Mouse (Mus musculus): Measurements from ENCODE around the gene En1. TPM values are rescaled to one million over a fixed set of nuclear protein-coding genes. Genes with fewer than 3 reads are reported as not detected.

En1 gene
- polyA plus RNA-seq, 1 experiment = not detected

DNA sequence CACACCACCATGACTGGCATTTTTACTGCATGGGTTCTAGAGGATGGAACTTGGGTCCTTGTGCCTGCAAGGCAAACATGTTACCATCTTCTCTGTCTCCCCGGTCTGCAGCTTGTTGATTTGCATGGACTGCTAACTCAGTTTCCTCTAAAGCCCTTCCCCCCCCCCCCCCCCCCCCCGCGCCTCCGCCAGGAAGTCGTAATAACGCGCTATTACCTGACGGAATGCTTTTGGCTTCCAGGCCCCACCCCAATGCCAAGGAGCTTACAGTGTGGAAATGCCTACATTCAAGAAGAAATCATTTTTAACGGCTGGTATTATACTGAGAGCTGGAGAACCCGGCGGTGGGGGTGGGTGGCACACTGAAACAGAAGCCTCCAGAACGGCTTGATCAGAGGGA is 14.8 kb upstream of the En1 start:
- no peak for TF ChIP-seq CTCF (IDR thresholded peaks at IDR 0.05; ENCODE audit: control insufficient read depth, insufficient read depth, low read length)
- no peak for TF ChIP-seq POLR2A (IDR thresholded peaks at IDR 0.05; ENCODE audit: borderline replicate concordance, control insufficient read depth, low read depth, low read length)
- Histone ChIP-seq H3K27ac (ENCODE audit: control insufficient read depth, insufficient read depth, low read depth, low read length, poor library complexity) (no peak overlapping the region), H3K4me1 (ENCODE audit: control insufficient read depth, insufficient read depth, low read length) (no peaks in the 10 kb centered on the region), H3K4me3 (replicated peaks; ENCODE audit: control insufficient read depth, low read depth, low read length) (no peak overlapping the region)
- WGBS = 31% methylated on average over 12 of the region's 12 CpGs

DNA sequence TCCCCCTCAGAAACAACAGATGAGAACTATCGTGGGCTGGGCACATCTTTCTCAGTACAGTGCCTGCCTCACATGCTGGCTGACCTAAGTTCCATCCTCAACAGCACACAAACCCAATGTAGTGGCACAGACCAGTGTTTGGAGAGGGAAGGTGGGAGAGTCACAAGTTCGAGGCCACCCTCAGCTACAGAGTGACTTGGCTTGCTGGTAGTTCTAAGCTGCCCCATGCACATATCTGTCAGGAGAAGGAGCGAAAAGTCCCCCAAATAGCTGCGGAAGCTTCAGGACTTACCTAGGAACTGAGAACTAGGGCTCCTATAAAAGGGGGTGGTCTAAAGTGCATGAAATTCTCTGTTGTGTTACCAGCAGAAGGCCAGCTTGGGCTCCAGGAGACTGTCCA is 14.3 kb upstream of the En1 start:
- WGBS = 76% methylated on average over 4 of the region's 4 CpGs
- Histone ChIP-seq H3K4me1 (ENCODE audit: control insufficient read depth, insufficient read depth, low read length) (no peaks in the 10 kb centered on the region), H3K4me3 (replicated peaks; ENCODE audit: control insufficient read depth, low read depth, low read length) (no peak overlapping the region), H3K27ac (ENCODE audit: control insufficient read depth, insufficient read depth, low read depth, low read length, poor library complexity) (no peak overlapping the region)
- no peak for TF ChIP-seq CTCF (IDR thresholded peaks at IDR 0.05; ENCODE audit: control insufficient read depth, insufficient read depth, low read length)
- TF ChIP-seq POLR2A (IDR thresholded peaks at IDR 0.05; ENCODE audit: borderline replicate concordance, control insufficient read depth, low read depth, low read length) = no peak

DNA sequence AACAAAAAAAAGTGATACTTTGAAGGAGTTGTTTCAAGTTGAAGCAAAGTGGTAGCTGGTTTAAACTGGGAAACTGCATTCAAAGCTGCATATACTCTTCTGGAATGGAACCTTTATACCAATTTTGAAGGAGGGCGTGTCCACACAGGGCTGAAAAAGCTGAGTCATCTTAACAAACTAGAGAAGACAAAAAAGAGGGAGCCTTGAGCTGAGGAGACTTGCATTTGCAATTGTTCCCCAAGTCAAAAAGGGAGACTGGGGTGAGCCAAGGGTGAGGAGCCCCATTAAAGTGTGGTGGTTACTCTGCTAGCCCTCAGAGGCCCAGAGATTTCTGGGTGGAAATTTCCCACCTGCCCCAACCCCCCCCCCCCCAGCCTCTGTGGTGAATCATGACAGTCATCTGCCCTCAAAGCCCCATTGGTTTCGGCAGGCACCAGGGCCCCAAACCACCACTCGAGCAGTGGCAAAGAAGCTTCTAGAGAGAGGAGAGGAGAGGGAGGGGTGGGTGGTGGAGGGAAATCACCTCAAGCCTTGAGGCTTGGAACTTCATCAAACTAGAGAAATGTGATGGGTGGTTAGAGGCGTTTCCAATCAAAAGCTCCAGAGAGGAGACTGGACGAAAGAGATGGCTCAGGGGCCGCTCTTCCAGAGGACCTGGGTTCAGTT is 13.7 kb upstream of the En1 start:
- Histone ChIP-seq H3K4me1 (ENCODE audit: control insufficient read depth, insufficient read depth, low read length) (no peaks in the 10 kb centered on the region), H3K4me3 (replicated peaks; ENCODE audit: control insufficient read depth, low read depth, low read length) (no peak overlapping the region), H3K27ac (ENCODE audit: control insufficient read depth, insufficient read depth, low read depth, low read length, poor library complexity) (no peak overlapping the region)
- TF ChIP-seq POLR2A (IDR thresholded peaks at IDR 0.05; ENCODE audit: borderline replicate concordance, control insufficient read depth, low read depth, low read length) (no peak), CTCF (IDR thresholded peaks at IDR 0.05; ENCODE audit: control insufficient read depth, insufficient read depth, low read length) (no peak)
- WGBS = 42% methylated on average over 6 of the region's 6 CpGs

DNA sequence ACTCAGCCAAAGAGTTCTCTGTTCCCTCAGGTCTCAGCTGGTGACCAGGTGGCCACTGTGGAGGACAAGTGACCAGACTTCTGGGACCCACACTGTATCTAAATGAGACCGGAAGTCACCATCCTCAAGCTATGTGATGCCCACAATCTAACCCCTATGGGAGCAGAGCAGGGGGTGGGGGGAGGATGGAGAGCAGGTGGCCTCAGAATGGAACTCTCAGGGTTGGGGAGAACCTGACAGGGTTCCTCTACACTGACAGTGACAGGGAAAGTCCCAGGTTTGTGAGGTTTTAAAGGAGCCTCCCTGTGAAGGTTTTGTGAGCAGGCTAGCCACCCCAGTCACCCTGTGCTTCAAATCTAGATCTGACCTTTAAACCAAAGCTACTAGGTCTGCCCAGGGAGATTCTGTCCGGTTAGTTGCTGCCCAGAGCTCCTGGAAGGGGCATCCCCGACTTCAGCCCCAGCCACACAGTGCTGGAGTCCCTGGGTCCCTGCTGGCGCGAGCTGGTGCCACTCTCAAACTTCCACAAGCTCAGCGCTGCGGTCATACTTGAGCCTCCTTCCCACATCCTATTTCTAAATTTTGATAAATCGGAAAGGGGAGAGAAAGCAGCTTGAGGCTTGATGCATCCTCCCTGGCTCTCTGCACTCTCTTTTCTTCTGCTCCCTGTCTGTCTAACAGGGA is 8.8 kb upstream of the En1 start:
- Histone ChIP-seq H3K27ac (ENCODE audit: control insufficient read depth, insufficient read depth, low read depth, low read length, poor library complexity) (no peak overlapping the region), H3K4me1 (ENCODE audit: control insufficient read depth, insufficient read depth, low read length) (no peaks in the 10 kb centered on the region), H3K4me3 (replicated peaks; ENCODE audit: control insufficient read depth, low read depth, low read length) (no peak overlapping the region)
- no peak for TF ChIP-seq CTCF (IDR thresholded peaks at IDR 0.05; ENCODE audit: control insufficient read depth, insufficient read depth, low read length)
- WGBS = 9% methylated on average over 8 of the region's 8 CpGs

DNA sequence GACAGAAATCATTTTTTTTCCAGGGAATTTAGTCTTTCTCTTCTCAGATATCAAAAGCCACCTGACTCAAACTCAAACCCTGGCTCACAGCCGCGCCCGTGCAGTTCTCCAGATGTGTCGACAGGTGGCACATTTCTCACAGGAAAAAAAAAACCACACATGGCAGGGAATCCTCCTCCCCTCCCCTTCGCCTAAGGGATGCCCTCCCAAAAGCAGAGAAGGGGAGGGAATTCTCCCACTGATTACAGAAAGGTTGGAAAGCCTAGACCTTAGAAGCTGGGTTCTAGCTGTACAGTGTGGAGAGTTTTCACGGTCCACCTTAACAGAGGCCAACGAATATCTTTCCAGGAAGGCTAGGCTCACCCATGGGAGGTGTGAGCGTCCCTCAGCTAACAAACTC is 7.6 kb upstream of the En1 start:
- WGBS = 3% methylated on average over 8 of the region's 8 CpGs
- H3K4me3 ChIP-seq (replicated peaks; ENCODE audit: control insufficient read depth, low read depth, low read length) = no peak overlapping the region
- TF ChIP-seq CTCF (IDR thresholded peaks at IDR 0.05; ENCODE audit: control insufficient read depth, insufficient read depth, low read length) = no peak
- no peak for TF ChIP-seq POLR2A (IDR thresholded peaks at IDR 0.05; ENCODE audit: borderline replicate concordance, control insufficient read depth, low read depth, low read length)
- H3K27ac ChIP-seq (ENCODE audit: control insufficient read depth, insufficient read depth, low read depth, low read length, poor library complexity) = no peak overlapping the region
- H3K4me1 ChIP-seq (ENCODE audit: control insufficient read depth, insufficient read depth, low read length) = no peaks in the 10 kb centered on the region

DNA sequence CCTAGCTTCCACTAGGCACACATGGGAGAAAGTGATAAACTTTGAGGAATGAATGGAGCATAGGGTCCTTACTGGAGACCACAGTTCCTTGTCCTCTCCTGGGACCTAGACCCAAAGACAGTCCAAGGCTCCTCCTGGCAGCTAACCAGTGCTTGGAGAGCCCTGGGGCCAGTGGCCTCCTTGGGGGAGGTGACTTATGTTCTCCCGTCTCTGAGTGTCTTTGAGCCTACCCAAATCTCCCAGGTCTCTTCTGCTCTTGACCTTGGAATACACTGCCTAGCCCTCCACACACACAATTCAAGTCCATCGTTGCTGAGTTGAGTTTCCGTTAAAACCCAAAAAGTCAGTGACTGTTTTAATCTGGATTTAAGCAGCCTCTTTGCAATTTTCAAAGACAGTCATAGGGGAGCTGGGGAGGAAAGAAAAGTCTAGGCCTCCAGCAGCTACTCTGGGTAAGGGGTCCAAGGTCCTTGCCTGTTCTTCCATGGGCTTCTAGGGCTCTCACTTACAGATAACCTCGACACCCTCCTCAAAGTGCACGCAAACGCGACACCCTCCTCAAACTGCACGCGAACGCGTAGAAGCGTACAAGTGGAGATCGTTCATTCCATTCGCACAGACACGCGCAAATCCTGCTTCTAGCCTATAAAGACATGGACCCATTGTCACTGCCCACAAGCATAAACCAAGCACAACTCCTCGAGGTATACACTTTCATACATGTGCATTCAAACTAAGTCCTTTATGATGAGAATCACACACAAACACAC is 6.6 kb upstream of the En1 start:
- no peak for TF ChIP-seq POLR2A (IDR thresholded peaks at IDR 0.05; ENCODE audit: borderline replicate concordance, control insufficient read depth, low read depth, low read length)
- no peak for TF ChIP-seq CTCF (IDR thresholded peaks at IDR 0.05; ENCODE audit: control insufficient read depth, insufficient read depth, low read length)
- Histone ChIP-seq H3K4me3 (replicated peaks; ENCODE audit: control insufficient read depth, low read depth, low read length) (no peak overlapping the region), H3K4me1 (ENCODE audit: control insufficient read depth, insufficient read depth, low read length) (no peaks in the 10 kb centered on the region), H3K27ac (ENCODE audit: control insufficient read depth, insufficient read depth, low read depth, low read length, poor library complexity) (no peak overlapping the region)
- WGBS = 7% methylated on average over 17 of the region's 17 CpGs

DNA sequence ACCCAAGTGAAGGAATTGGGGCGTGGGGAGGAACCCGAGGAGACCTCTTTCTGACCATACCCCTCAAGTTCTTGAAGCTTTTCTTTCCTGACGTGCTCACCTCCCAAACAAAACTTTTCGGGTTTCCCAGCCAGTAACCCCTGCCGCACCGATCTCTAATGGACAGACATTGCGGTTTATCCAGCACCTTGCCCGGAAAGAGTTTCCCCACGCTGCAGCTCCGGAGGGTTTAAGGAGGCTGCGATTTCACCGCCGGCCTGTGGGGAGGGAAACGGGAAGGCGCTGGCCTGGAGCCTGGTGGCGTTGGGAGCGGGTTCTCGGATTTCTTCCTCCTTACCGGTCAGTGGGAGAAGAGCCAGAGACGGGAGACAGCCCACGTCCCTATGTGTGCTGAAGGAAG is 5.9 kb upstream of the En1 start:
- Histone ChIP-seq H3K27ac (ENCODE audit: control insufficient read depth, insufficient read depth, low read depth, low read length, poor library complexity) (no peak overlapping the region), H3K4me3 (replicated peaks; ENCODE audit: control insufficient read depth, low read depth, low read length) (no peak overlapping the region), H3K4me1 (ENCODE audit: control insufficient read depth, insufficient read depth, low read length) (no peaks in the 10 kb centered on the region)
- WGBS = 3% methylated on average over 21 of the region's 21 CpGs
- no peak for TF ChIP-seq CTCF (IDR thresholded peaks at IDR 0.05; ENCODE audit: control insufficient read depth, insufficient read depth, low read length)
- TF ChIP-seq POLR2A (IDR thresholded peaks at IDR 0.05; ENCODE audit: borderline replicate concordance, control insufficient read depth, low read depth, low read length) = no peak

DNA sequence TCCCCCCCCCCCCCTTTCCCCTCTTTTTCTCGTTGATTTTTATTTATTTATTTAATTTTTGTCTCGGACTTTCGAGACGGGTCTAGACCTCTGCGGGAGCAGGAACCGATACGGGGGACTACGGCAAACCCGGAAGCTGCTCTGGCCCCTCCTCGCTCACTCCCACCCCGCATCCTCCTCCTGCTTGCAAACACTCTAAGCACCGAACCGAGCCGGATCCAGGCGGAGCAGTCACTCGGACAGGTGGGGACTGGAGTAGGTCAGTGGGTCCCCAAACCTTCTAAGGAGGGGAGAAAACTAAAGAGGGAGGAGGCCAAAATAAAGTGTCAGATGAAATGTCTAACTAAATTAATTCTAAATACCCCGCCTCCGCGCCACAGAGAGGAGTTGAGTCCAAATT is 5.4 kb upstream of the En1 start:
- Histone ChIP-seq H3K27ac (ENCODE audit: control insufficient read depth, insufficient read depth, low read depth, low read length, poor library complexity) (no peak overlapping the region), H3K4me3 (replicated peaks; ENCODE audit: control insufficient read depth, low read depth, low read length) (no peak overlapping the region), H3K4me1 (ENCODE audit: control insufficient read depth, insufficient read depth, low read length) (no peaks in the 10 kb centered on the region)
- WGBS = 2% methylated on average over 19 of the region's 19 CpGs
- TF ChIP-seq CTCF (IDR thresholded peaks at IDR 0.05; ENCODE audit: control insufficient read depth, insufficient read depth, low read length) (no peak), POLR2A (IDR thresholded peaks at IDR 0.05; ENCODE audit: borderline replicate concordance, control insufficient read depth, low read depth, low read length) (no peak)
